Mouse (Mus musculus) liver, postnatal 0 days (tissue): Measurements from ENCODE around the gene Grm5. TPM values are rescaled to one million over a fixed set of nuclear protein-coding genes. Genes with fewer than 3 reads are reported as not detected.

Experiments
- ATAC-seq: fragments of 200-750 bp; cut with Nextera tagmentation; 2 replicates; pipeline ENCODE4 v1.8.0; 2017; ENCODE audit warnings: mild to moderate bottlenecking, moderate library complexity
- DNase-seq: peaks from one replicate; pipeline ENCODE4 v3.0.0-alpha.2; 2016
- H3K27ac ChIP-seq: fragments of 300-500 bp; sonication (generic); 2 replicates; pipeline ENCODE4 v1.5.1; 2014; ENCODE audit warnings: antibody characterized with exemption, moderate library complexity, mild to moderate bottlenecking, low read depth
- H3K27me3 ChIP-seq: fragments of 300-500 bp; sonication (generic); 2 replicates; pipeline ENCODE4 v1.6.1; 2014; ENCODE audit warnings: low read length, control low read depth, mixed read lengths; ENCODE audit not compliant: insufficient read depth
- H3K36me3 ChIP-seq: fragments of 300-500 bp; sonication (generic); replicated peaks from 2 replicates; pipeline ENCODE4 v1.6.1; 2014; ENCODE audit warnings: mild to moderate bottlenecking, control low read depth, low read length, moderate library complexity, mixed read lengths; ENCODE audit not compliant: insufficient read depth
- H3K4me1 ChIP-seq: fragments of 300-500 bp; sonication (generic); 2 replicates; pipeline ENCODE4 v1.6.1; 2014; ENCODE audit warnings: antibody characterized with exemption, mild to moderate bottlenecking, control low read depth; ENCODE audit not compliant: insufficient read depth
- H3K4me2 ChIP-seq: fragments of 300-500 bp; sonication (generic); 2 replicates; pipeline ENCODE4 v1.6.1; 2014; ENCODE audit warnings: low read depth, mild to moderate bottlenecking, low read length, moderate library complexity, mixed read lengths
- H3K4me3 ChIP-seq: fragments of 300-500 bp; sonication (generic); 2 replicates; pipeline ENCODE4 v1.5.1; 2014; ENCODE audit warnings: low read depth, low read length
- H3K9ac ChIP-seq: fragments of 300-500 bp; sonication (generic); replicated peaks from 2 replicates; pipeline ENCODE4 v1.6.1; 2014; ENCODE audit warnings: mild to moderate bottlenecking, moderate library complexity
- H3K9me3 ChIP-seq: fragments of 300-500 bp; sonication (generic); 2 replicates; pipeline ENCODE4 v1.6.1; 2016; ENCODE audit warnings: mild to moderate bottlenecking, control low read depth, low read length, mixed read lengths
- CTCF ChIP-seq: sonication (generic); IDR thresholded peaks from 2 replicates; pipeline ENCODE4 v1.5.1; 2016; ENCODE audit warnings: antibody characterized with exemption, low read depth
- EP300 ChIP-seq: IDR thresholded peaks from 2 replicates; pipeline ENCODE4 v1.6.1; 2016; ENCODE audit warnings: antibody characterized with exemption, low read depth, mild to moderate bottlenecking
- WGBS: fragments of 180-500 bp; shearing (Covaris S2); extraction: QIAGEN DNeasy Blood & Tissue Kit; methylation state at CpG from one replicate; pipeline ENCODE4 v1.1.7; 2014; ENCODE audit not compliant: insufficient replicate concordance; 5-methylcytosine and 5-hydroxymethylcytosine counted together
- polyA plus RNA-seq: library from polyadenylated mRNA; unstranded; fragments of >200 nt; fragmentation: Nextera tagmentation; extraction: Ambion mirVana; gene quantifications from 2 replicates; pipeline ENCODE4 v1.2.1, GENCODE M21; 2015

Grm5 gene
- not detected in 2 replicates for polyA plus RNA-seq

GRCm38 (mm10) chr7:87583868-87584267 is at the start of gene Grm5:
Gene Grm5, plus strand, starts transcription at chr7:87584168.
- no peak within 1 kb of the TSS for H3K4me3 ChIP-seq
- H3K9ac ChIP-seq = no peak within 1 kb of the TSS
- no peaks in the 10 kb centered on the region for H3K36me3 ChIP-seq
- no peak for TF ChIP-seq EP300
- no peak for DNase-seq
- H3K9me3 ChIP-seq = no peaks in the 10 kb centered on the region
- WGBS = 26% methylated on average over 2 of the region's 2 CpGs
- H3K27me3 ChIP-seq = no peaks in the 10 kb centered on the region
- no peaks in the 10 kb centered on the region for H3K4me1 ChIP-seq
- no peak for ATAC-seq
- H3K27ac ChIP-seq = no peak within 1 kb of the TSS
- no peak within 1 kb of the TSS for H3K4me2 ChIP-seq

- no peak overlapping the region for H3K9ac ChIP-seq
- no peaks in the 10 kb centered on the region for H3K27me3 ChIP-seq
- H3K4me3 ChIP-seq = no peak overlapping the region
- TF ChIP-seq CTCF = no peak
- no peak for TF ChIP-seq EP300
- H3K27ac ChIP-seq = no peak overlapping the region
- H3K36me3 ChIP-seq = no peaks in the 10 kb centered on the region
- H3K9me3 ChIP-seq = no peaks in the 10 kb centered on the region
- DNase-seq = no peak
- H3K4me1 ChIP-seq = no peaks in the 10 kb centered on the region
- no peak overlapping the region for H3K4me2 ChIP-seq
- no peak for ATAC-seq
These were observed 44.9 kb upstream of the Grm5 start for GRCm38 (mm10) chr7:87539031-87539430.

- TF ChIP-seq CTCF = no peak
- TF ChIP-seq EP300 = no peak
- WGBS = 39% methylated on average over 1 of the region's 1 CpGs
- DNase-seq = no peak
These were observed 18.7 kb upstream of the Grm5 start for GRCm38 (mm10) chr7:87565300-87565699.

GRCm38 (mm10) chr7:87566476-87566875 is 17.5 kb upstream of the Grm5 start:
- TF ChIP-seq EP300 (no peak), CTCF (peak; percentile 60)
- no peaks in the 10 kb centered on the region for H3K27me3 ChIP-seq
- DNase-seq = no peak

More at GRCm38 (mm10) chr7:87565300-87565699, 18.7 kb upstream of the Grm5 start:
- no peak for ATAC-seq
- Histone ChIP-seq H3K4me2 (no peak overlapping the region), H3K27me3 (no peaks in the 10 kb centered on the region), H3K4me1 (no peaks in the 10 kb centered on the region), H3K4me3 (no peak overlapping the region), H3K36me3 (no peaks in the 10 kb centered on the region), H3K9me3 (no peaks in the 10 kb centered on the region), H3K27ac (no peak overlapping the region), H3K9ac (no peak overlapping the region)

GRCm38 (mm10) chr7:87584281-87584701 is 323 bp downstream of the Grm5 start:
- Histone ChIP-seq H3K27ac (no peak overlapping the region), H3K27me3 (no peaks in the 10 kb centered on the region), H3K4me1 (no peaks in the 10 kb centered on the region), H3K4me2 (no peak overlapping the region), H3K9me3 (no peaks in the 10 kb centered on the region), H3K36me3 (no peaks in the 10 kb centered on the region), H3K9ac (no peak overlapping the region), H3K4me3 (no peak overlapping the region)
- DNase-seq (no peak), ATAC-seq (no peak)
- TF ChIP-seq CTCF (no peak), EP300 (no peak)
- 4% methylated on average over 28 of the region's 28 CpGs for WGBS

More at GRCm38 (mm10) chr7:87566476-87566875, 17.5 kb upstream of the Grm5 start:
- ATAC-seq = no peak
- Histone ChIP-seq H3K9me3 (no peaks in the 10 kb centered on the region), H3K4me3 (no peak overlapping the region), H3K36me3 (no peaks in the 10 kb centered on the region), H3K4me1 (no peaks in the 10 kb centered on the region), H3K4me2 (no peak overlapping the region), H3K27ac (no peak overlapping the region), H3K9ac (no peak overlapping the region)

GRCm38 (mm10) chr7:87586271-87586937 is 2.4 kb downstream of the Grm5 start:
- no peak overlapping the region for H3K27ac ChIP-seq
- no peaks in the 10 kb centered on the region for H3K36me3 ChIP-seq
- no peaks in the 10 kb centered on the region for H3K4me1 ChIP-seq
- H3K9me3 ChIP-seq = no peaks in the 10 kb centered on the region
- DNase-seq = no peak
- no peak for ATAC-seq
- WGBS = 22% methylated on average over 10 of the region's 10 CpGs
- no peaks in the 10 kb centered on the region for H3K27me3 ChIP-seq
- H3K4me2 ChIP-seq = no peak overlapping the region
- no peak overlapping the region for H3K9ac ChIP-seq
- TF ChIP-seq EP300 = no peak
- TF ChIP-seq CTCF = no peak
- H3K4me3 ChIP-seq = no peak overlapping the region
